Mouse (Mus musculus) fat pad, adult 2 months (tissue): ENCODE results near the gene Qtrt1.

Experiments
- DNase-seq: peaks from one replicate; pipeline ENCODE4 v3.0.0-alpha.2; 2011; ENCODE audit warnings: low read depth, low spot score; ENCODE audit errors: extremely low read depth

Qtrt1 gene

DNA sequence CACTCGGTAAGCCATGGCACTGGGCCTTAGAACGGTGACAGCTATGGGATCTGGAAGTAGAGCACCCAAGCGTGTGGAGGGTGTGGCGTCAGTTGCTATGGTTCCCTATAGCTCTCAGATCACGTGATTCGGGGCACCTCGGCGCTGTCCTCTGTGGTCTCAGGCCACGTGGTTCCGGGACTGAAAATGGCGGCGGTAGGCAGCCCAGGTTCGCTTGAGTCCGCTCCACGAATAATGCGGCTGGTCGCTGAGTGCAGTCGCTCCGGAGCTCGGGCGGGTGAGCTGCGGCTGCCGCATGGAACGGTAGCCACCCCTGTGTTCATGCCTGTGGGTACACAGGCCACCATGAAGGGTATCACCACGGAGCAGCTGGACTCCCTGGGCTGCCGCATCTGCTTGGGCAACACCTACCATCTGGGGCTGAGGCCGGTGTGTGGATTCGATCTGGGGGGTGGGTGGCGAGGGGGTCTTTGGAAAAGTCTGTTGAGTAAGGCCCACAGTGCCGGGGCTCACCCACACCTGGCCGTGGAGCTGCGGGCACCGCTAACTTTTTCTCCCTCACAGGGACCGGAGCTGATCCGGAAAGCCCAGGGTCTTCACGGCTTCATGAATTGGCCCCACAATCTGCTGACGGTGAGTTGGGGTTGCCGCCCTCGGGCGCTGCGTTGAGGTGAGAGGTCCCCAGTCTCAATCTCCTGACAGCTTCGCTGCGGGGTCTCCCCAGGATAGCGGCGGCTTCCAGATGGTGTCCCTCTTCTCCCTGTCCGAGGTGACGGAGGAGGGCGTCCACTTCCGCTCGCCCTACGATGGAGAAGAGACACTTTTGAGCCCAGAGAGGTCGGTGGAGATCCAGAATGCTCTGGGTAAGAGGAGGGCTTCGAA is at the start of gene Qtrt1:
Qtrt1 (plus strand) TSS at position 169 of the 882 bp plus-strand sequence.
- DNase-seq = no peak

DNA sequence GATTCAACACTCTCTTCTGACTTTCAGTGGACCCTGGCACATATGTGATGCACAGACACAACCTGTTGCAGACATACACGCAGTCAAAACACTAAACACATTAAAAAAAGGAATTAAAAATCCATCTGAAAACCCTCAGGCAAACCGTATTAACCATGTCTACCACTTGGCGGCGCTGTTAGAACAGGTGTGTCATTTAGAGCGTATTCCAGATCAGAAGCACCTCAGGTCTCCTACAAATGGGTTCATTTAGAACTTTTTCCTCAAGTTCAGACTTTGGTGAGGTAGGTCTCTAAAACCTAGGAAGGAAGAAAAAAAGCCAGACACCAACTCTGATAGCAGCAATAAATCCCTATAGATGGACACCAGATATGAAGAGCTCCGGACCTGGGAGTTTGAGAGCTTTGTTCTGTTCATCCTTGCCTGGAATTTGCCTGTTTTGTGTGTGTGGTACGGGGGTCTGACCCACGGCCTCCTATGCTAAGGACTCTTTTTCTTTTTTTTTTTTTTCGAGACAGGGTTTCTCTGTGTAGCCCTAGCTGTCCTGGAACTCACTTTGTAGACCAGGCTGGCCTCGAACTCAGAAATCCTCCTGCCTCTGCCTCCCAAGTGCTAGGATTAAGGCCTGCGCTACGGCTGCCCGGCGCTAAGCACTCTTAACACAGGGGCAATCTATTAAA is 45.0 kb upstream of the Qtrt1 start:
- no peak for DNase-seq

GRCm38 (mm10) chr9:21367357-21368111 is 44.1 kb upstream of the Qtrt1 start, which contains the start of gene Ilf3:
Ilf3 (plus strand) TSS chr9:21367871.
- peak; percentile 99 for DNase-seq

DNA sequence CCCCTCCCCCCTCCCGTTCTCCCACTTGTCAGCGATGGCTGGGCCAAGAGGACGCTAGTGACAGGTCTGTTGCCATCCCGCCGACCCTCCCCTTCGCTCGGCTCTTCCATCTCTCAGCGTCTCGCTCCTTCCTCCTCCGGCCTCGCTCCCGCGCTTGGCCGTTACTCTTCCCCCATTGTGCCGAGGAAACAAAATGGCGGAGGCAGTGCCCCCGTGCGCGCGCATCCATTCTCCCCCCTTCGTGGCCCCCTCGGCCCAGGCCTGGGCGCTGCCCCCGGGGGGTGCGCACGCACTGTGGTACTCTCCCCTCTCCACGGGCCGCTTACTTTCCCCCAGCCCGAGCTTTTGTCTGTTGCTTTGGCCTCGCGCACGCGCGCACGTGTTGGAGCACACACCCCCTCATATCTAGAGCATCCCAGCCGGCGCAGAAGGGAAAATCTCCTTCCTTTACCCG is 43.5 kb upstream of the Qtrt1 start:
- no peak for DNase-seq

- no peak for DNase-seq
Observed at GRCm38 (mm10) chr9:21369080-21369479, 42.6 kb upstream of the Qtrt1 start.

DNA sequence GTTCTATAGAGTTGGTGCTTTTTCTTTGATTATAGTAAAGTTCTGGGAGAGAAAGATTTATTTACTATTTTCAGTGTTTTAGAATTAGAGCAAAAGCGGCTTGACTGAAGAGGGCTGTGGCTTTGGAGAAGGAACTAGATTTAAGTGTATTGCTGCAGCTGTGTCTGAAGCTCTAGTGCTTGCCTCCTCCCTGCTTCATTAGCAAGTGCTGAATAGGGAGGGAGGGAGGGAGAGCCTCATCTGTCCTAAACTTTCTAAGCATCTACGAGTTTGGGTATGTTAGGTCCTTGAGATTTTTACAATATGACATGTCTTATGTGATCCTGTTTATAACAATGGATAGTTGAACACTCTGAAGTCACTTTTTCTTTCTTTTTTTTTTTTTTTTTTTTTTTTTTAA is 40.8 kb upstream of the Qtrt1 start:
- DNase-seq = no peak

GRCm38 (mm10) chr9:21372508-21372907 is 39.1 kb upstream of the Qtrt1 start:
- DNase-seq = no peak

DNA sequence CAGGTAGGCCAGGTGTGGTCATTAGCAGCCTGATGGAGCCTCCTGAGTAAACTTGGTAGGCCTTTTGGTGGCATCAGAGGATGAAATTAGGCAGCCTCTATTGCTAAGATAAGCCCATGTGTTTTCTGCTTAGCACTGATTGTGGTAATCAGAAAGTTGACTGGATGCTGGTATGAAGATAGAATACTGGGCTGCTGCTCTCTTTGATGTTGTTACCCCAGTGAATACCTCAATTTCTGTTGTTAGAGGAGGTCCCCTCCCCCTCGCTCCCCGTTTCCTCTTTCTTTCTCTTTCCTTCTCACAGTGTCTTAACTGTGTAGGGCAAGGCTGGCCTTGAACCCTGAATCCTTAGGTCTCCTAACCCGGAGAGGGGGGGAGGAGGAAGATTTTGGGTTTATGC is 32.4 kb upstream of the Qtrt1 start:
- no peak for DNase-seq

DNA sequence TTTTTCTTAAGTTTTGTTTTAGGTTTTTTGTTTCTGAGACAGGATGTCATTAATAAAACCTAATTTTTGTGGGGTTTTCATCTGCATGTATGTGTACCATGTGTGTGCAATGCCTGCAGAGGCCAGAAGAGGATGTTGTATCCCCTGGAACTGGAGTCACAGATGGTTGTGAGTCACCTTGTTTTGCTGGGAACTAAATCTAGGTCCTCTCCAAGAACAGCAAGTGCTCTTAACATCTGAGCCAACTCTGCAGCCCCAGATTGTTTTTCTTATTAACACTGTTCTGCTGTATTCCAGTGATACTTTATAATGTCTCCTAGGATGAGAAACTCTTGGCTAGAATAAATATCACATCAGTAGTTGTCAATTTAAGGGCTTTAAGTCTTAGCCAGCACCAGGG is 30.8 kb upstream of the Qtrt1 start:
- DNase-seq = no peak

DNA sequence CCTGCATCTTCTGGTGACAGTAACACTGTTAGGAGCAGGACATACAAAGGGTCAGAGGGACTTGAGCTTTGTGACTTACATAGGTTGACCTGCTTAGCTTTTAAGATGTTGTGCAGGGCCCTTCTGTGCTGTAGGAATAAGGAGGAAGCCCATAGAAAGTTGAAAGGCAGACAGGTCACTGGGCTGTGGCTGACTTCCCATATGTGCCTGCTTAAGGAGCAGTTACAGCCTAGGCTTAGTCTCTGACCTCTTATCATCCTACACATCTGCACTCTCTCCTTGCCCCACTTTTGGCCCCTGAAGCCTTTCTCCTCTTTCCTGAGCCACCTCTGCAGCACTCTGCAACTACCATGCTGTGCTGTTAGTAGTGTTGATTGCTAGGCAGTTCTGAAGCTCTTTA is 27.7 kb upstream of the Qtrt1 start:
- DNase-seq = no peak

DNA sequence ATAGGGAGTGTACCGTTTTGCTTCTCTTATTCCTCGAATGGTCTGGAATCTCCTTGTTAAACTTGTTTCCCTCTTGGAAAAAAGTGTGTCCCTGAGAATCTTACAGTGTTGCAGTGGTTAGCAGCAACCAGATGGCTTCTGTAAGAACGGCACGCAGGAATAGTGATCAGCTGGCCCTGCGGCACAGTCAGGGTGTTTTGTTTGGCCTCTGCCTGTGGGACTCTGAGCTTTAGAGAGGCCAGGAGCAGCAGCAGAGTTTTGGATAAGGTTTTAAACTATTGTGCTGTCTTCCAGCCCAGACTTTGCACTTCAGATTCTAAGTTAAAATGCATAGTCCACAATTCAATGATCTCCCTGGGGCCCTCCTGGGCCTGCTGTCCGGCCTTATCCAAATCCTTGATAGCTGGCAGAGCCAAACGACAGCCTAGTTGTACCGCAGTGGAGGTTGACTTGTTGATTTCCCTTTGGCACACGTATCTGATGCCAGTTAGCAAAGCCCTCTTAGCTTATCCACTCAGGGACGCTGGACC is 18.9 kb upstream of the Qtrt1 start:
- DNase-seq = no peak

GRCm38 (mm10) chr9:21395692-21396091 is 15.9 kb upstream of the Qtrt1 start:
- no peak for DNase-seq

GRCm38 (mm10) chr9:21397170-21397569 is 14.5 kb upstream of the Qtrt1 start:
- DNase-seq = no peak

GRCm38 (mm10) chr9:21401042-21401441 is 10.6 kb upstream of the Qtrt1 start:
- DNase-seq = no peak

- no peak for DNase-seq
Observed at GRCm38 (mm10) chr9:21402764-21403253, 8.8 kb upstream of the Qtrt1 start.

GRCm38 (mm10) chr9:21403745-21404144 is 7.9 kb upstream of the Qtrt1 start:
- no peak for DNase-seq

- no peak for DNase-seq
Observed at GRCm38 (mm10) chr9:21405525-21405924, 6.1 kb upstream of the Qtrt1 start.

DNA sequence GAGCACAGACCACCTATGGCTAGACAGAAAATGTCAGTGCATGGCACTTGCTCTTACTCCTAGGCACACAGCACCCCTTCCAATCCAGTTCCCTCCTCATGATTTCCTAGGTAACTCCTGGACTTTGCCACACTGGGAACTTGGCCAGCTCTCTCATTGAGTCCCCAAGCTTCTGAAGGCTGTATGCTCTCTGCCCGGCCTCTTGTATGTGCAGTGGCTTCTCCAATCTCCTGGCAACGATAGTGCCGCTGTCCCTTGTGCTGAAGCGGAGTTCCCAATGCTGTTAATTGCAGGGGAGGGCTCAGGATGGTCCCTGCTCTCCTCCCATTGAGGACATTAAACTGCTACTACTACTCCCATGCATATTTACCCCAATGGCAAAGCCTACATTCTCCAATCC is 3.7 kb upstream of the Qtrt1 start:
- DNase-seq = no peak

DNA sequence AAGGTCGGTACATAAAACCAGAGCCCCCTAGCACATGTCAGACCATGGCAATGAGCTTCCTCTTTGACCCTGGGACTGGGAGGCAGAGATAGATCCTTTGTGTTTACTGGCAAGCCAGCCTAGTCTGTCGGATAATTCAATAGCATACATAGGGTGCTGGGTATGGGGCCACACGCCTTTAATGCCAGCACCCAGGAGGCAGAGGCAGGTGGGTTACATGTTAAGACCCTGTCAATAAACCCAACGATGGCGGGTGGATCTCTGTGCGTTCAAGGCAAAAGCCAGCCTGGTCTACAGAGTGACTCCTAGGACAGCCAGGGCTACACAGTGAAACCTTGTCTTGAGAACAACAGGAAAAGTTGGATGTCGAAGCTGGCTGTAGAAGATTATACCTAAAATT is 3.0 kb upstream of the Qtrt1 start:
- no peak for DNase-seq

DNA sequence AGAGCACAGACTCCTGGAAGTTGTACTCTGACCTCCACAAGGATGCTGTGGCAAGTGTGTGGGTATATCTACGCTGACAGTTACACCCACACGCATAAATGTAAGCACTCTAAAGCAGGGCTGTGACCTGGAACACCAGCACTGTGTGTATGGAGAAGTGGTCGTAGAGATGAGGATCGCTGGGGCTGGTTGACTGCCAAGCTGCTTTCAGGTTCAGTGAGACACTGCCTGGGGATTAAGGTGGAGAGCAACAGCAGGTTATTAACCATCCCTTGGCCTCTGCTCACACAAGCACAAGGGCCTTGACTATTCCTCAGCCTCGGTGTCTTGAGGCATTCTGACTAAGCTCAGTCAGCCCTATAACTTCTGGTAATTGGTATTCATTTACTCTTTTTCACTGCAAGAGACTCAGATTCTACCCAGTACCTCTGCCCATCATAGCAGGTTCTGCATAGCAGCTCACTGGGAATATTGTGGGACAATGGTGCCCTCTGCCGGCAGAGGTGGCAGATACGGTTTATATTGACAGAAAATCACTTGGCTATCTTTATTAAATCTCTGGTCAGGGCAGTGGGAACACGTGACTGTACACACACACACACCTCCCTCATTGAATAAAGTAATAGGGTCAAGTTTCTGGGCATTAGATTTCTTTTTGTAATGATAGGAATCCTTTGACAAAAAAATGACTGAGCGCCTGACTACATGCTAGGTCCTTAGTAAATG is 1.9 kb upstream of the Qtrt1 start:
- DNase-seq = no peak
